In the genomic region with DNA sequence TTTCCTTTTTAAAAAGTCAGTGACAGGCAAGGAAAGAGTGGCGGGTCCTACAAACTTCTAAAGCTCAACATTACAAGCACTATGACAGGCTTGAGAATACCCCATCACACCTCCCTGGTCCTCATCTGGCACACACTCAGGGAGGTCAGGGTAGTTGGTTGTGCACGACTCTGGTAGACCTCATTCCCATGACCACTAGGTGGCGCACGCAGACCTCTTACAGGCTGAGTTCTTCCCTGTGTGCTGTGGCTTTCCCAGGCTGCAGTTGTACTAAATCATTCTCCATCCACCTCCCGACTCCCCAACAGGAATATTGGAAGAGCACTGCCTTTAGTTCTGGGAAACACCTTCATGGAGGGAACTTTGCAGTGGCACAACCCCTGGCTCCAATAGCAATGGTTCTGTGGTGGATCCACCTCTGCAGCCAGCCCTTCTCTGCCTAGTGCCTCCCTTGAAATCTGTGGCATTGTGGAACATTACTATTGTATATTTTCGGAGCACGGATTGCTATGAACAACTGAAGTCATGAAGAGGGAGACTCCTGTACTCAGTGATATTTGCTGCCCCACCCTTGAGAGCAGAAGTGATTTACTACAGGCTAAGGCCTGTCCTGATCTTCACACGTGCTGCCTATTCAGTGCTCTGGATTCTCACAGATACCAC, we compare ENCODE assay signal across 8 mouse cellular contexts. TPM values are rescaled to one million over a fixed set of nuclear protein-coding genes. Genes with fewer than 3 reads are reported as not detected.
DNase-seq lines count a peak whose midpoint lies in the region; ATAC-seq lines count a peak whose summit lies in the region.

No protein-coding gene starts in this region.

- peak; percentile 97 for DNase-seq in adipocyte (ENCODE audit: low spot score)
- peak; percentile 97 for DNase-seq in embryo, embryonic 10 days (ENCODE audit: low spot score)
- peak; percentile 91 for DNase-seq in gastrocnemius, postnatal 14 days
- peak; percentile 42 to 92 for DNase-seq in left cerebral cortex, adult 9 months (ENCODE audit: low spot score in 2 of 2)
- DNase-seq in right cerebral cortex, postnatal 10 days (ENCODE audit: low spot score in 2 of 2), result peak; percentile 92 to 95
- DNase-seq in urinary bladder, postnatal 14 days (ENCODE audit: low spot score), result peak; percentile 94

- ATAC-seq in inflammation-experienced regulatory T-cells, adult 6 months, result peak; percentile 65
- ATAC-seq in megakaryocyte progenitor cell, adult 5-6 weeks (replicated peaks; ENCODE audit: poor library complexity), result peak; percentile 92

- intact Hi-C loops in gastrocnemius, postnatal 14 days (cut with DNase I; ENCODE audit: low total_unique reads), result loop anchor here (2.0 kb wide), 2 partner anchors 61 to 169 kb away; a partner anchor contains a TSS

RNA-seq across cellular contexts. Expression of a gene that starts 5.3 kb away (rescaled TPM):
- under 1 TPM; 0.57 to 0.58 TPM for total RNA-seq in gastrocnemius, postnatal 14 days (2021)
- polyA plus RNA-seq in inflammation-experienced regulatory T-cells, adult 6 months (2017; shearing (Covaris generic)), result not detected
- total RNA-seq in megakaryocyte progenitor cell, adult 5-6 weeks (2015), result not detected in 2 replicates
- total RNA-seq in megakaryocyte progenitor cell, adult 5-6 weeks (2017), result not detected in 2 replicates

RNA-seq across cellular contexts. Expression of a gene that starts 52.4 kb away (rescaled TPM):
- 1 to 10 TPM; 6.9 to 7.4 TPM for total RNA-seq in gastrocnemius, postnatal 14 days (2021)
- 10 to 100 TPM; 10.1 to 86.4 (median 28.2) TPM for polyA plus RNA-seq in inflammation-experienced regulatory T-cells, adult 6 months (2017; shearing (Covaris generic))
- total RNA-seq in megakaryocyte progenitor cell, adult 5-6 weeks (2015), result 432 and 510 TPM in 2 replicates
- total RNA-seq in megakaryocyte progenitor cell, adult 5-6 weeks (2017), result 500 and 560 TPM in 2 replicates

Comparison
In these comparisons a context has a peak if more than half of its experiments do, and no peak if none do; other contexts are left out.
1. Peak in every context shown above with its lines: DNase-seq and ATAC-seq.
2. RNA of a gene that starts 52.4 kb away (total RNA-seq): 432 to 560 TPM in megakaryocyte progenitor cell, adult 5-6 weeks; 6.9 to 7.4 TPM in gastrocnemius, postnatal 14 days; every median in the first group is over 10 times any median in the second.